Mouse (Mus musculus): ENCODE measurements at regions not wholly inside any gene's neighbourhood (a gene's known extent, or its start where the extent isn't known, plus 50 kb on each side); places are given as distances from the start of the nearest gene placed in this dataset.

- no peak for ATAC-seq
These were observed 120.6 kb downstream of the Dact1 start for GRCm38 (mm10) chr12:71430331-71430730.

GRCm38 (mm10) chr12:71431116-71431515, 121.4 kb downstream of the Dact1 start:
- ATAC-seq = no peak

- ATAC-seq = no peak
These were observed 124.0 kb downstream of the Dact1 start for GRCm38 (mm10) chr12:71433549-71434200.

- ATAC-seq = no peak
These were observed 128.6 kb downstream of the Dact1 start for GRCm38 (mm10) chr12:71438254-71438653.

- ATAC-seq = no peak
These were observed 131.2 kb downstream of the Dact1 start for GRCm38 (mm10) chr12:71440863-71441262.

GRCm38 (mm10) chr12:71441272-71441671, 131.6 kb downstream of the Dact1 start:
- ATAC-seq = no peak

- ATAC-seq = no peak
These were observed 136.7 kb downstream of the Dact1 start for GRCm38 (mm10) chr12:71446177-71446891.

GRCm38 (mm10) chr12:71446892-71447268, 137.2 kb downstream of the Dact1 start:
- ATAC-seq = no peak

GRCm38 (mm10) chr12:71449032-71449431, 139.3 kb downstream of the Dact1 start:
- ATAC-seq = no peak

- ATAC-seq = no peak
These were observed 140.4 kb downstream of the Dact1 start for GRCm38 (mm10) chr12:71450128-71450527.

GRCm38 (mm10) chr12:71450680-71451463, 141.2 kb downstream of the Dact1 start:
- no peak for ATAC-seq

GRCm38 (mm10) chr12:71456900-71457299, 147.2 kb downstream of the Dact1 start:
- no peak for ATAC-seq

- no peak for ATAC-seq
These were observed 149.0 kb downstream of the Dact1 start for GRCm38 (mm10) chr12:71458559-71459176.

- ATAC-seq = no peak
These were observed 151.0 kb downstream of the Dact1 start for GRCm38 (mm10) chr12:71460643-71461042.

- ATAC-seq = no peak
These were observed 158.1 kb downstream of the Dact1 start for GRCm38 (mm10) chr12:71467820-71468219.

- no peak for ATAC-seq
These were observed 158.6 kb downstream of the Dact1 start for GRCm38 (mm10) chr12:71468324-71468723.

- no peak for ATAC-seq
These were observed 161.5 kb downstream of the Dact1 start for GRCm38 (mm10) chr12:71470983-71471715.

GRCm38 (mm10) chr12:71471720-71472119, 162.0 kb downstream of the Dact1 start:
- no peak for ATAC-seq

- ATAC-seq = no peak
These were observed 166.6 kb downstream of the Dact1 start for GRCm38 (mm10) chr12:71476238-71476637.

GRCm38 (mm10) chr12:71477691-71478090, 168.0 kb downstream of the Dact1 start:
- ATAC-seq = no peak

GRCm38 (mm10) chr12:71481371-71481770, 171.7 kb downstream of the Dact1 start:
- ATAC-seq = no peak

- ATAC-seq = no peak
These were observed 172.4 kb downstream of the Dact1 start for GRCm38 (mm10) chr12:71481899-71482593.

All from inflammation-experienced regulatory T-cells, adult 6 months (primary cell).